Mouse (Mus musculus) brain, embryonic 14.5 days (tissue): Measurements from ENCODE around the gene Rpn2.

ENCODE experiments used
- CTCF ChIP-seq: fragments of 200-500 bp; IDR thresholded peaks from 2 replicates; pipeline ENCODE4 v1.5.1; 2012; ENCODE audit warnings: inconsistent platforms, mild to moderate bottlenecking, moderate library complexity, borderline replicate concordance; ENCODE audit not compliant: insufficient read depth, insufficient read length; ENCODE audit errors: extremely low read depth
- POLR2A ChIP-seq: fragments of 200-500 bp; IDR thresholded peaks from 2 replicates; pipeline ENCODE4 v1.6.1; 2012; ENCODE audit warnings: mild to moderate bottlenecking, inconsistent platforms, borderline replicate concordance; ENCODE audit not compliant: poor library complexity, insufficient read depth, insufficient read length, severe bottlenecking; ENCODE audit errors: extremely low read depth

- TF ChIP-seq CTCF (no peak), POLR2A (no peak)
Measured at GRCm38 (mm10) chr2:157353183-157353582, 74.4 kb downstream of the Rpn2 start.
